Mouse (Mus musculus): ENCODE data around the gene Gm20509.
"Not testable (repeated sequence)": the region's sequence is repeated elsewhere in the genome, so short reads cannot be mapped to it uniquely, and the experiment has no call there.

Gm20509 gene

GRCm38 (mm10) chr9:73101536-73101935 is 734 bp upstream of the Gm20509 start, which contains the start of gene Khdc3:
Khdc3 (plus strand) TSS chr9:73101836.
- no peak for DNase-seq (ENCODE audit: low spot score in 2 of 2)

- peak; percentile 25 to 32 for DNase-seq (ENCODE audit: low spot score in 2 of 2)
These were observed 1.0 kb downstream of the Gm20509 start for GRCm38 (mm10) chr9:73103159-73103879.

GRCm38 (mm10) chr9:73103880-73104198 is 1.6 kb downstream of the Gm20509 start:
- DNase-seq (ENCODE audit: low spot score in 2 of 2): no peak

GRCm38 (mm10) chr9:73105141-73105540 is 2.9 kb downstream of the Gm20509 start:
- DNase-seq (ENCODE audit: low spot score in 2 of 2): no peak

- DNase-seq (ENCODE audit: low spot score in 2 of 2): no peak
These were observed 3.5 kb downstream of the Gm20509 start for GRCm38 (mm10) chr9:73105771-73106170.

- peak; percentile 58 to 82 for DNase-seq (ENCODE audit: low spot score in 2 of 2)
These were observed 10.9 kb downstream of the Gm20509 start, which contains the start of gene Rsl24d1 for GRCm38 (mm10) chr9:73112919-73113906. Rsl24d1 (plus strand) TSS chr9:73113426.

GRCm38 (mm10) chr9:73116704-73117103 is 14.4 kb downstream of the Gm20509 start:
- not testable (repeated sequence) for DNase-seq (ENCODE audit: low spot score in 2 of 2)

GRCm38 (mm10) chr9:73118012-73118411 is 15.7 kb downstream of the Gm20509 start:
- no peak for DNase-seq (ENCODE audit: low spot score in 2 of 2)

GRCm38 (mm10) chr9:73121735-73122134 is 19.5 kb downstream of the Gm20509 start:
- peak in 1 of 2 experiments; percentile 50 for DNase-seq (ENCODE audit: low spot score in 2 of 2)

- DNase-seq (ENCODE audit: low spot score in 2 of 2): no peak
These were observed 22.8 kb downstream of the Gm20509 start for GRCm38 (mm10) chr9:73125043-73125570.

- no peak for DNase-seq (ENCODE audit: low spot score in 2 of 2)
These were observed 25.2 kb downstream of the Gm20509 start for GRCm38 (mm10) chr9:73127457-73127856.

- no peak for DNase-seq (ENCODE audit: low spot score in 2 of 2)
These were observed 27.6 kb downstream of the Gm20509 start for GRCm38 (mm10) chr9:73129875-73130274.

GRCm38 (mm10) chr9:73130529-73130928 is 28.3 kb downstream of the Gm20509 start:
- no peak for DNase-seq (ENCODE audit: low spot score in 2 of 2)

GRCm38 (mm10) chr9:73137341-73137886 is 35.1 kb downstream of the Gm20509 start:
- no peak for DNase-seq (ENCODE audit: low spot score in 2 of 2)

- no peak for DNase-seq (ENCODE audit: low spot score in 2 of 2)
These were observed 52.1 kb downstream of the Gm20509 start for GRCm38 (mm10) chr9:73154347-73154746.

- DNase-seq (ENCODE audit: low spot score in 2 of 2): no peak
These were observed 55.7 kb downstream of the Gm20509 start for GRCm38 (mm10) chr9:73157968-73158367.

GRCm38 (mm10) chr9:73159265-73159664 is 57.0 kb downstream of the Gm20509 start:
- DNase-seq (ENCODE audit: low spot score in 2 of 2): no peak

- peak; percentile 24 to 71 for DNase-seq (ENCODE audit: low spot score in 2 of 2)
These were observed 60.5 kb downstream of the Gm20509 start for GRCm38 (mm10) chr9:73162571-73163333.

- no peak for DNase-seq (ENCODE audit: low spot score in 2 of 2)
These were observed 63.4 kb downstream of the Gm20509 start for GRCm38 (mm10) chr9:73165631-73166030.
